Mouse (Mus musculus) C2C12 (cell line): ENCODE measurements around the gene Stk40.

ENCODE experiments used
- CTCF ChIP-seq: IDR thresholded peaks from one replicate; pipeline ENCODE4 v1.5.1; 2011; ENCODE audit not compliant: control insufficient read depth, insufficient read depth, insufficient read length
- MAX ChIP-seq: IDR thresholded peaks from one replicate; pipeline ENCODE4 v1.6.1; 2011; ENCODE audit warnings: mild to moderate bottlenecking, control low read depth
- MYOD1 ChIP-seq: IDR thresholded peaks from one replicate; pipeline ENCODE4 v1.6.1; 2011; ENCODE audit warnings: low read depth; ENCODE audit not compliant: control insufficient read depth, insufficient read length
- MYOG ChIP-seq: IDR thresholded peaks from one replicate; pipeline ENCODE4 v1.6.1; 2011; ENCODE audit not compliant: control insufficient read depth, insufficient read length; ENCODE audit errors: extremely low read depth
- USF1 ChIP-seq: IDR thresholded peaks from one replicate; pipeline ENCODE4 v1.6.1; 2011; ENCODE audit warnings: low read depth, mild to moderate bottlenecking, control low read depth, moderate library complexity

DNA sequence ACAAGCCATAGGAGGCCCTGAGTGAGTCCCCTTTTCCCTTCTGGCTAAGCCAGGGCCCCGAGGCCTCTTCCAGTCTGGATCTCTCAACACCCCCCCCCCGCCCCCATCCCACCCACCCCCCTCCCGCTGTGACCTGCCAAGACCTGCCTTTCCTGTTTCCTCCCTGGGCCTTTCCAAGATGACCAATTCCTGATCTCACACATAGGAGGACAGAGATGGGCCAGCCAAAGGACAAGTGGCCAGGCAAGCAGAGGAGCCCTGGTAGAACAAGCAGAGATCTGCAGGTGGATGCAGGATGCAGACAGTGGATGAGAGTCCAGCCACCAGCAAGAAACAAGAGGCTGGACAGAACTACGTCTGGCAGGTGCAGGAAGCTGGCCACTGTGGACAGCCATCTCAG, 41.6 kb downstream of the Stk40 start:
- no peak for TF ChIP-seq USF1
- no peak for TF ChIP-seq CTCF
- no peak for TF ChIP-seq MAX
- no peak for TF ChIP-seq MYOD1
- TF ChIP-seq MYOG = no peak
